Mouse (Mus musculus): ENCODE data around the gene Piezo1.

The Piezo1 gene

GRCm38 (mm10) chr8:122550234-122550994 lies 715 bp downstream of the Piezo1 start:
- in situ Hi-C loops (cut with MboI, MseI) = loop anchor here (10.0 to 25.0 kb wide), 5 partner anchors 963 to 1963 kb away; partner anchors contain the start of genes Fbxo31 (in 1 of the 2), Gins2 (in 1 of the 2) and Map1lc3b (in 1 of the 2)

GRCm38 (mm10) chr8:122548891-122549439 lies 2.2 kb downstream of the Piezo1 start:
- in situ Hi-C loops (cut with MboI, MseI) = no loop called here

- in situ Hi-C loops (cut with MboI, MseI) = no loop called here
These were observed 2.8 kb downstream of the Piezo1 start for GRCm38 (mm10) chr8:122548331-122548730.

DNA sequence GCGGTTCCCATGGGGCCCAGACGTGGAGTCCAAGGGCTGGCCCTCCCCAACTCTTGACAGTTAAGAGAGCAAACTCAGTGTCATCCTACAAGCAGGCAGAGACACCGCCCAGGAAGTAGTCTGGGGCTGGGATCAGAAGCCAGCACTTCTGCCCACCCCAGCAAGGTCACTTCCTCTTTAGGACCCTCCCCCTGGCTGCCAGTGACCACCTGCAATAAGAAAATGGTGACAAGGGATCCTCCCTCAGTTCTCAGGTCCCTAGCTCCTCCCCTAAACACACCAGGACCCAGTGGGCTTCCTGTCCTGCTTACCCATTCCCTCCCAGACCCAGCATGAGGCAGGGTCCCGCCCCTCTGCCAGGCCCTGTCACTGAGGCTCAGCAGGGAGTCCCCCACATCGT lies 3.3 kb downstream of the Piezo1 start:
- in situ Hi-C loops (cut with MboI, MseI) = no loop called here

DNA sequence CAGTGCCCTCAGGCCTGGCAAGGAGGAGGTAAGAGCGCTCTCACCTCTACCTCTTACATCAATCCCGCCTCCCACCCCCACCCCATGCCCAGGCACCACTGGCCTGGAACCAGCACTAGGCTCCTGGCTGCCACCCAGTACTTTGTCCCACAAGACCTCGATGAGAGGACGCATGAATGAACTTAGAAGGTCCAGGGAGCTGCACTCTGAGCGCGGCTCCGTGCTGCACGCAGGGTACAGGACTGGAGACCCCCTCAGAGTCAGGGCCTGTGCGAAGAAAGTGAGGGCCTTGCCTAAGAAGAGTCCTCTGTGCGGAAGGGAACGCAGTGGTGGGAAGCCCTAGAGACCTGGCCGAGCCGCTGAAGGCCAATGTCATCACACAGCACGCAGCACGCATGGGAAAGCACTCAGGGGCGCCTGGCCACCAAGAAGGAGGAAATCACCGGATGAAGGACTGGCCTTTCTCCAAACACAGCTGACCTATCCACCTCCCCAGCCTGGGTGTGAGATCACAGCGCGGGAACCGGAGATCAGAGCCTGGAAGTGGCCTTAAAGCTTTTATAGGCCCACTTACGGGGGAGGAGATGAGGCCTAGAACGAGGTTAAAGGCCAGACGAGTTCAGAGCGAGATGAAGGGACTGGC lies 4.2 kb downstream of the Piezo1 start:
- in situ Hi-C loops (cut with MboI, MseI) = no loop called here

DNA sequence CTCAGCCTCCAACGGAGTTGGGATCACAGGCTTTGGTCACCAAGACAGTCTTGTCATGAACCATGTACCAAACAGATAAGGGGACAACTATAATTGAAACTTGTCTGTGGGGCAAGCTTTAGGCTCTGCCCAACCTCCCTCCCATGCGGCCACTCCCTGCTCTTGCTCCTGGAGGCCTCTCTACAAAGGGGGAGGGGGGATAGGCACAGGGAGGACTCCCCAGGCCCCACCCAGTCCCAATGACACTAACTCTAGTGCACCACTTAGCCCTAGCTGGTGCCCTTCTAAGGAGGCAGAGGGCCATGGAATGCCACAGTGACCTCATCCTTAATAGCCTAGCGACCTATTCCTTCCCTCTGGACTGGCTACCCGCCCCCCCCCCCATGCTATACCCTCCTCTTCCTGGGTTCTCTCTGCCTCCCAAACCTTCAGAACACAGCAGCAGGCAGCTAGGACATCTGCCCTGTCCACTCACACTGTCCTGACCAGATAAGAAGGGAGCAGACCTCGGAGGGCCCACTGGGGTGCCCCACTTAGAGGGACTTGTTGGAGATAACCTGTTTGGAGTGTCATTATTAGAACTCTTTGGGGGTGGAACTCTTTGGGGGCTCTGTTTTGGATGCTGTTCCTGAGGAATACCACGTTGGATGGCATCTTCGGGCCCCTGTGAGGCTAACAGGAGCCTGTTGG lies 4.9 kb downstream of the Piezo1 start:
- in situ Hi-C loops (cut with MboI, MseI) = no loop called here

GRCm38 (mm10) chr8:122544138-122544537 lies 7.0 kb downstream of the Piezo1 start:
- in situ Hi-C loops (cut with MboI, MseI) = no loop called here

DNA sequence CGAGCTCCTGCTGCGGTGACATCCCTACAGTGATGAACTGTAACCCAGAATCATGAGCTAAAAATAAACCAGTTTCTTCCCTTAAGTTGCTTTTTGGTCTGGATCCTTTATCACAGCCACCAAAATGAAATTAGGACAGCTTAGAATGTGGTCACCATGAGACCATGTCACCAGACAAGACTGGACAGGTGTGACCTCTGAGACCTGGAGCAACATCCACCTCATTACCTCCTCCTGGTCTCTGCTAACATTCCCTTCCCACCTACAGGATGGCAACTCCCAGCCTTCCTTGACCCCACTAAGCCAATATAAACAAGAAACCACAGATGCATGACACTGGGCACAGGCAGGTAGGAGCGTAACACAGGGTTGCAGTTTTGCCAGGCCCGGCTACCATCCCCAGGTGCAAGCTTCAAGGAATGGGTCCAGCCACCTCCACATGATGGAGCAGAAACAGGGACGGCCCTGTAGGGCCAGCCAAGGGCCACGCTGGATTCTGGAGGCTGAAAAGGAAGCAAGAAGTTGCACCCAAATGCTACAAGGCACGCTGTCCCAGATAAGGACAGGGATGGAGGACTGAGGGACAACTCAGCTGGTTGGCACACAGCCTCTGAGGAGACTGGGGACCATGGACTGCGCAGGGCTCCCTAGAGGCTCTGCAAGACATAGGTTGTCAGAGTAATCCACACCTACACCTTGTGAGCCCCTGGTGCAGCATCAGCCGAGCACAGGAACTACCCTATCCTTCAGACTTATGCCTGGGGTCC lies 12.6 kb downstream of the Piezo1 start:
- in situ Hi-C loops (cut with MboI, MseI) = no loop called here

DNA sequence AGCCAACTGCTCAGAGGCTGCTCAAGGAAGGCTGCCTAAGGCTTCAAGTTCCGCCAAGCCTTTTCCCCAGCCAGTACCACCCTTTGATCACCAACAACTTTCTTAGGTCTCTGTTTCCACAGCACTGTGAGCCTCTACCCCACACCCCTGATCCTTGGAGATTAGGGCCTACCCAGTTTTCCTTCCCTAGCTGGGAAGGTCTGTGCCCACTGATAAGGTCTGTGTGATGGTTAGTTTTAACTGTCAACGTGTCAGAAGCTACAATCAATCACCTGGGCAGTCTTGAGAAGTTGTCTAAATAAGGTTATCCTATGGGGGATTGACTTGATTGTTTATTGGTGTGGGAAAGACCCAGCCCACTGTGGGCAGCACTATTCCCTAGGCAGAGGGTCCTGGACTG lies 13.3 kb downstream of the Piezo1 start:
- in situ Hi-C loops (cut with MboI, MseI) = no loop called here

DNA sequence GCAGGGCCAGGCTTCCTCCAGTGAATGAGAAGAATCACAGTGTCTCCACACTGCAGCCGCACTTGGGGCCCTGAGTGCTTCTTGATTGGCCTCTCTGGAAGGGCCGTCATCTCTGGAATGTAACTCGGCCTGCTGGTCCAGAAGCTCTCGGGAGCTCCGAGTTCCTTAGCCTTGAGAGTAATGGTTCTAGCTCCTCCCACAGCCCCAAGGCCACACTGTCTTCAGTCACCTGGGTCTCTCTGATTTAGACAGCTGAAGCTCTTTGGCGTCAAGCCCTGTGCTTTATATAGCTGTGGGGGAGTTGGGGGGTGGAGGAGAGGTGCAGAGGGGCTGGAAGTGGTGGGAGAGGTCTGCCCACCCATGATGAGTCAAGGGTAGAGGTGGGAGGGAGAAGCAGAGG lies 14.1 kb downstream of the Piezo1 start:
- in situ Hi-C loops (cut with MboI, MseI) = no loop called here

GRCm38 (mm10) chr8:122531312-122531711 lies 19.8 kb downstream of the Piezo1 start:
- in situ Hi-C loops (cut with MboI, MseI) = no loop called here

GRCm38 (mm10) chr8:122529159-122529558 lies 22.0 kb downstream of the Piezo1 start:
- in situ Hi-C loops (cut with MboI, MseI) = loop anchor here in 1 of 2 experiments (10.0 kb wide), 1 partner anchor 286 kb away; no protein-coding TSS in a partner anchor

DNA sequence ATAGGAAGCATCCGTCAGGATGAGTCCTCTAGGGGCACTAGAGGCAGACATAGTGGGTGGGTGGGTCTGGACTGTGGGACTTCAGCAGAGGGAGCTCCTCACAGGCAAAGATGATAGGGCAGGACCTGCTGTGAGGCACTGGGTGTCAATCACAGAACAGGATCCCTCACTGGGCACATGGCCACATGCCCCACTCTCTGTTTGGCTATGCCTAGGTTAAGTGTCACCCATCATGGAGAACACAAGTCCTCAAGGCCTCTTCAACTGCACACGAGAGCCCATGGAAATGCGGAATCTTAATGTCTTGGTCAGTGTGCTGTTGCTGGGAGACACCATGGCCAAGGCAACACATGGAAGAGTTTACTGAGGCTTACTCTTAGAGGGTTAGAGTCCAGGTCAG lies 23.2 kb downstream of the Piezo1 start:
- in situ Hi-C loops (cut with MboI, MseI) = loop anchor here in 1 of 2 experiments (10.0 kb wide), 1 partner anchor 287 kb away; no protein-coding TSS in a partner anchor

GRCm38 (mm10) chr8:122526526-122527170 lies 24.5 kb downstream of the Piezo1 start:
- in situ Hi-C loops (cut with MboI, MseI) = loop anchor here in 1 of 2 experiments (10.0 kb wide), 1 partner anchor 288 kb away; no protein-coding TSS in a partner anchor

DNA sequence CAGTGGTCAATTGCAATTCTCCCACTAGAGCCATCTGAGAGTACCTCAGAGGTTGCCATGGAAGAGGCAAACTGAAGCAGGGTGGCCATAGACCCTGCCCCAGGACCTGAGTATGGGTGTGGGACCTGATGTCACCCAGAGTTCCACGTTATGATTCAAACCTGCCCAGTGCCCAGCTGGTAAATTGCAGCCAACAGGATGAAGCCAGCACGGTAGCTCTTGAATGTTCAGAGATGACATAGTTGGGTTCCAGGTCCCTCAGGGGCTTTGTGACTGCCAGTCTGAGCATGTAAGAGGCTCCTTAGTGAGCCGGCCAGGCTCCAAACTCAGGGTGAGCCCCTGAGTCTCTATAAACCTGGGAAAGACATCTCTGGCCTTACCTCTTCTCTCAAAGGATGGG lies 25.0 kb downstream of the Piezo1 start:
- in situ Hi-C loops (cut with MboI, MseI) = loop anchor here in 1 of 2 experiments (10.0 kb wide), 1 partner anchor 289 kb away; no protein-coding TSS in a partner anchor

GRCm38 (mm10) chr8:122525004-122525403 lies 26.1 kb downstream of the Piezo1 start:
- in situ Hi-C loops (cut with MboI, MseI) = loop anchor here in 1 of 2 experiments (10.0 kb wide), 1 partner anchor 290 kb away; no protein-coding TSS in a partner anchor

- in situ Hi-C loops (cut with MboI, MseI) = loop anchor here in 1 of 2 experiments (10.0 kb wide), 1 partner anchor 290 kb away; no protein-coding TSS in a partner anchor
These were observed 26.6 kb downstream of the Piezo1 start for GRCm38 (mm10) chr8:122524506-122524905.

GRCm38 (mm10) chr8:122523652-122524360 lies 27.3 kb downstream of the Piezo1 start:
- in situ Hi-C loops (cut with MboI, MseI) = loop anchor here in 1 of 2 experiments (10.0 kb wide), 1 partner anchor 291 kb away; no protein-coding TSS in a partner anchor
